Mouse (Mus musculus) midbrain, embryonic 14.5 days (tissue): ENCODE measurements around the gene Hsd3b7. TPM values are rescaled to one million over a fixed set of nuclear protein-coding genes. Genes with fewer than 3 reads are reported as not detected.

Experiments used
- polyA plus RNA-seq: library from polyadenylated mRNA; unstranded; fragments of >200 nt; fragmentation: Nextera tagmentation; extraction: Ambion mirVana; gene quantifications from 2 replicates; pipeline ENCODE4 v1.2.1, GENCODE M21; 2014

The Hsd3b7 gene
- polyA plus RNA-seq, 1 experiment from 2014 or later, result 7.1 TPM

Other genes with a start within 250 kb of the Hsd3b7 start
- 5.1 and 14.5 TPM in 2 replicates for gene Tmem265, start 239.2 kb upstream of the Hsd3b7 start, polyA plus RNA-seq
- gene Phkg2, start 227.3 kb upstream of the Hsd3b7 start, polyA plus RNA-seq, result 54.8 and 61.6 TPM in 2 replicates
- 9.0 and 12.8 TPM in 2 replicates for gene Ccdc189, start 212.0 kb upstream of the Hsd3b7 start, polyA plus RNA-seq
- 40.7 and 45.0 TPM in 2 replicates for gene Rnf40, start 211.8 kb upstream of the Hsd3b7 start, polyA plus RNA-seq
- 22.4 and 31.6 TPM in 2 replicates for gene Zfp629, start 184.8 kb upstream of the Hsd3b7 start, polyA plus RNA-seq
- 47.2 and 54.0 TPM in 2 replicates for gene Bcl7c, start 91.7 kb upstream of the Hsd3b7 start, polyA plus RNA-seq
- gene Ctf1, start 87.9 kb upstream of the Hsd3b7 start, polyA plus RNA-seq, result 3.5 and 4.3 TPM in 2 replicates
- gene Ctf2, start 68.4 kb upstream of the Hsd3b7 start, polyA plus RNA-seq, result 0.12 and 0.16 TPM in 2 replicates
- gene Fbxl19, start 56.1 kb upstream of the Hsd3b7 start, polyA plus RNA-seq, result 7.4 and 15.2 TPM in 2 replicates
- gene Orai3, start 30.8 kb upstream of the Hsd3b7 start, polyA plus RNA-seq, result 2.9 and 3.4 TPM in 2 replicates
- gene Setd1a, start 23.9 kb upstream of the Hsd3b7 start, polyA plus RNA-seq, result 24.0 and 27.3 TPM in 2 replicates
- gene Gm49388, start 15.0 kb upstream of the Hsd3b7 start, polyA plus RNA-seq, result not detected in 2 replicates
- 8.7 and 11.8 TPM in 2 replicates for gene Stx4a, start 23.7 kb downstream of the Hsd3b7 start, polyA plus RNA-seq
- gene Stx1b, start 23.9 kb downstream of the Hsd3b7 start, polyA plus RNA-seq, result 30.8 and 46.9 TPM in 2 replicates
- gene Zfp646, start 75.6 kb downstream of the Hsd3b7 start, polyA plus RNA-seq, result 13.2 and 15.5 TPM in 2 replicates
- gene Zfp668, start 76.2 kb downstream of the Hsd3b7 start, polyA plus RNA-seq, result 32.0 and 42.3 TPM in 2 replicates
- 0.80 and 1.1 TPM in 2 replicates for gene Prss53, start 90.4 kb downstream of the Hsd3b7 start, polyA plus RNA-seq
- not detected in 2 replicates for gene Gm21974, start 94.8 kb downstream of the Hsd3b7 start, polyA plus RNA-seq
- 53.2 and 64.0 TPM in 2 replicates for gene Vkorc1, start 95.0 kb downstream of the Hsd3b7 start, polyA plus RNA-seq
- 66.1 and 77.3 TPM in 2 replicates for gene Bckdk, start 103.5 kb downstream of the Hsd3b7 start, polyA plus RNA-seq
- gene Kat8, start 111.9 kb downstream of the Hsd3b7 start, polyA plus RNA-seq, result 44.1 and 51.2 TPM in 2 replicates
- 0.28 TPM in 1 of 2 replicates, not detected in the other for gene Prss8, start 129.5 kb downstream of the Hsd3b7 start, polyA plus RNA-seq
- gene Prss36, start 146.1 kb downstream of the Hsd3b7 start, polyA plus RNA-seq, result 10.4 and 12.0 TPM in 2 replicates
- gene Fus, start 166.9 kb downstream of the Hsd3b7 start, polyA plus RNA-seq, result 47.9 and 66.9 TPM in 2 replicates
- gene Pycard, start 193.3 kb downstream of the Hsd3b7 start, polyA plus RNA-seq, result 4.4 and 7.5 TPM in 2 replicates
- not detected in 2 replicates for gene Trim72, start 203.3 kb downstream of the Hsd3b7 start, polyA plus RNA-seq